Mouse (Mus musculus) c-Kit-positive CD71-positive TER-119-negative erythroid progenitor cells, embryonic 14.5 days (primary cell): ENCODE measurements around the gene Tnrc6a.
"Not testable (repeated sequence)": the region's sequence is repeated elsewhere in the genome, so short reads cannot be mapped to it uniquely, and the experiment has no call there.

ENCODE experiments used
- DNase-seq: peaks from one replicate; pipeline ENCODE4 v3.0.0-alpha.2; 2013; ENCODE audit warnings: low read depth

Tnrc6a gene

DNA sequence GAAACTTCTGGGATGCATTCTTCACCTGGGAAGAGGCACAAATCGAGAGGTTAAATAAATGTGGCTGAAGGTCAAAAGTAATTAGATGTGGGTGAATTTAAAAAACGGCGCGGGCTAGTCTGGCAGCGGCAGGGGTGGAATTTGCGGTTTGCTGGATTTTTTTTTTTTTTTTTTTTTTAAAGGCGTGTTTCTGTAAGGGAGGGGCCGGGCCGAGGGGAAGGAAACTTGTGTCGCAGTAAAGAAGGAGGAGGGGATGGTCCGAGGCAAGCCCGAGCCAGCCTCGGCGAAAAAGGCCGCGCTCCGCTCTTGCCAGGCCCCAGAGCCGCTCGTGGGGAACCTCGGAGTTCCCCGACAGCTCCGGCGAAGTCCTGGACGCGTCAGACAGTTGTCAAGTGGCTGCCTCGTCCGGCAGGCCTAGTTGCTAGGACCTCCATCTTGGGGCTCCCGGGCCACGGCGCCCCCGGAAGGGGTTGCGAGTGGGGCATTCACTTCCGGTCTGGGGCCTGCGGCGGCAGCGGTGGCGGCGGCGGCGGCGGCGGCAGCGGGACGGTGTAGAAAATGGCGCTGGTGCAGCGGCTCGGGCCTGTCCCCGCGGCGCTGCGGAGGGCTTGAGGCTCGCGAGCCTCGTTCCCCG, at the start of gene Tnrc6a:
TSS of gene Tnrc6a (plus strand) at position 221 of the 634 bp plus-strand sequence.
- DNase-seq = peak; percentile 77

DNA sequence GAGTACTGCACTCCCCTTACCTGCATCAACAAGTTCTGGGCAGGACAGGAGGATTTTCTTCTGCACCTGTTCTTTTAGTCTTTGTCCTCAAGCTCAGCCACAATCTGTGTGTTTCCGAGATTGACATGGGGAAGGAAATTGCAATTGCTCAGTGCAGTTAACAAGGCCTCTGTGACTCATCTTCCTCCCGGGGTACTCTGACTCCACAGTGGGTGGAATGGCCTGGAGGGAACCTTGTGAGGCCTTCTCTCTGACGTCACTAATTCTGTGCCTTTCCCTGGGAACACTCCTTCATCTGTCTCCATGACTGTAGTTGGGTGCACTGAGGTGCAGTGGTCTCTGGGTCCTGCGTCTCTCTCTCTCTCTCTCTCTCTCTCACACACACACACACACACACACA, 41.4 kb upstream of the Tnrc6a start:
- no peak for DNase-seq

DNA sequence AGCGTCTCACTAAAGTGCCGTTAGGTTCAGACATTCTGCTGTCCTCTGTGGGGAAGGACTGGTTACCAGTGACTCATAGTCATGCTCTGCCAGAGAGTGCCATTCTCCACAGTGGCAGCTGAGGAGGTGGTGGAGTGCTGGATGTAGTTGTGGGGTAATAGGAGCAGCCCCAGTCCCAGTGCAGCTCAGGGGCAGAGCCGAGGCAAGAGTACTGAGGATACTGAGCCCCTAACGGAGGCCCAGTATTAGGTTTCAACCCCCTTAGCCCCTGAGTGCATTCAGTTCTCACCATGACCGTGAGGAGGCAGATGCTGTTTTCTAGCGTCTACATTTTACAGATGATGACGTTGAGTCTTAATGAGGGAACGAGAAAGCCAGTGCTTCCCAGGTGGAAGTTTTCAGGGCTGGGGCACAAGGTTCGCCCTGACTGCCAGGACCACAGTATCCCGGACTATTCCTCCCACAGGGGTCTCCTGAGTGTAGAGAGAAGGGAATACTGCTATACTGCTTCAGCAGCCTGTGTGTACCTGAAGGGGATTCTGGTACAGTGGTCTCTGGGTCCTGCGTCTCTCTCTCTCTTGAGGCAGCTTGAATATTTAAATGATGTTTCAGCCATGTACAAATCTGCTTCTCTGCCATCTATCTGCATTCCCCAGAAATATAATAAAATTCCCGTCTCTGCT, 40.1 kb upstream of the Tnrc6a start:
- DNase-seq = no peak

DNA sequence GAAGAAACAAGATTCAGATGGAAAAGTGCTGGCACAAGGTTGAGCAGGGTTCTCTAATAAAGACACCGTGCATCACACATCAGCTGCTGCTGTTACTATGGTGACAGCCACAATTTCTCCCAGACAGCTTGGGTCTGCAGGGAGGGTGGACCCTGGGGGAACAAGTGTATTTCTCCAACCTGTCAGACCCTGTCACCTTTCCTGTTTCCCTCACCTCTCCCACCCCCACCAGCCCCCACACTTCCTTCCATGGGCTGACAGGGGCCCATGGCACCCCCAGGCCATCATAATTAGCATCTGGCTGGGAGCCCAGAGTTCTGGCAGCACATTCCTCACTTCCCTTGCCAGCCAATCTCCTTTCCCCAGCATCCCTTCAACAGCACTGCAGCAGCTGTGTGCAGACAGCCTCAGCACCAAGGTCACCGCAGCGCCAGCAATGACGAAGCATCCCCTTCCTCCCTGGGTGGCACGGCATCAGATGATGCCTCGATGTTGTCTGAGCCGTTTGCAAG, 39.4 kb upstream of the Tnrc6a start:
- DNase-seq = no peak

DNA sequence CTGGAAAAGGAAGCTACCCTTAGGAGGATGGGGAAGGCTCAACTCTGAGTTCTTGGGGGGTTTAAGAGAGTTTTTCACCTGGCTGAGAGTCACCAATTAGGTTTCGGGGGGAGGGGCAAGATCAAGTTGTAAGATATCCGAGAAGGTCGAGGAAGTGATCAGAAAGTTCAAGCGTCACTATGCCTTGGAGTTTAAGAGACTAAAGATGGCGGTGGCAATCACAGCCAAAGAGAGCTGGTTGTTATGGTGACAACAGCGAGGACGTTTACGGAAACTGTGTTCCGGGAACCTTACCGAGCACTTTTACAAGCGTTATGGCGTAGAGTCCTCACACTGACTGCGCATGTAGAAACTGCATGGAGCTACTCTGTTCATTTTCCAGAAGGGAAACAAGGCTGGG, 39.0 kb upstream of the Tnrc6a start:
- no peak for DNase-seq

DNA sequence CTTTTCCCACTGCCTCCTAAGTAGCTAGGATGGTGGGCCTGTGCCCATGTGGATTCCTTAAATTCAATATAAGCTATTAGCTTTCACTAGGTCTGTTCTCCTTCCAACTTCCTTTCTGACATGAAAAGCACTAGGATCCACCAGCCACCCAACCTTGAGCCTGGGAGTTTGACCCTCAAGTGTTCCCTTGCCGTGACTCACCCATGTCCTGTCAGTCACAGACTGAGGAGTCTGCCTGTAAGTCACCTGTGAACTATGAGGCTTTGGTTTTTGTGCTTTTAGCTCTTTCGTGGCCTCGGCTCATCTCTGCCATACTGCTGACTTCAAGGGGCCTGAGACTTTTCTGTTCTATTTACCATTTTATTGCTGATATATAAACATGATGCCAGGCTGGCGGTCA, 34.8 kb upstream of the Tnrc6a start:
- no peak for DNase-seq

DNA sequence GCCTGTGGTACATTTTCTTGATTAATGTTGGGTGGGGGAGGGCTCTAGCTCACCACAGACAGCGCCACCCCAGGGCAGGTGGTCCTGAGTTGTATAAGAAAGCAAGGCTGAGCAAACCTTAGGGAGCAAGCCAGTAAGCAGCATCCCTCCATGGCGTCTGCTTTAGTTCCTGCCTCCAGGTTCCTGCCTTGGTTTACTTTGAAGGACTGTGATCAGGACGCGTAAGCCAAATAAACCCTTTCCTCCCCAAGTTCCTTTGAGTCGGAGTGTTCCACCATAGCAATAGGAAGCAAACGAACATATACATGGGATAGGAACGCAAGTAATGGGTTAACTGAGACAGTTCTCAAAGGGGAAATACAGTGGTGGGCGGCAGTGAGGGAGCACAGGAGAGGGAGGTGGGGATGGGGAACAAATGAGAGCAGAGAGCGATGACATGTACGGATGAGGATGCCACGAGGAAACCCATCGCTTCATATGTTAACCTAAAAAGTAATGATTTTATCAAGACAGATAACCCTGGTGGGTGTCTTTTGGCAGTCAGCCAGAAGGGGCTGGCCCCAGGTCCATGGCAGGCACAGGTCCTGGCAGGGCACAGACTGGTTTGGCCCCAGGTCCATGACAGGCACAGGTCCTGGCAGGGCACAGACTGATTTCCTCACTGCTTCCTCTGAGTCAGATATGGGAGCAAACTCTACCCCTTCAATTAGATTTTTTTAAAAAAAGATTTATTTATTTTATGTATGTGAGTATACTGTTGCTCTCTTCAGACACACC, 27.2 kb upstream of the Tnrc6a start:
- DNase-seq = no peak

DNA sequence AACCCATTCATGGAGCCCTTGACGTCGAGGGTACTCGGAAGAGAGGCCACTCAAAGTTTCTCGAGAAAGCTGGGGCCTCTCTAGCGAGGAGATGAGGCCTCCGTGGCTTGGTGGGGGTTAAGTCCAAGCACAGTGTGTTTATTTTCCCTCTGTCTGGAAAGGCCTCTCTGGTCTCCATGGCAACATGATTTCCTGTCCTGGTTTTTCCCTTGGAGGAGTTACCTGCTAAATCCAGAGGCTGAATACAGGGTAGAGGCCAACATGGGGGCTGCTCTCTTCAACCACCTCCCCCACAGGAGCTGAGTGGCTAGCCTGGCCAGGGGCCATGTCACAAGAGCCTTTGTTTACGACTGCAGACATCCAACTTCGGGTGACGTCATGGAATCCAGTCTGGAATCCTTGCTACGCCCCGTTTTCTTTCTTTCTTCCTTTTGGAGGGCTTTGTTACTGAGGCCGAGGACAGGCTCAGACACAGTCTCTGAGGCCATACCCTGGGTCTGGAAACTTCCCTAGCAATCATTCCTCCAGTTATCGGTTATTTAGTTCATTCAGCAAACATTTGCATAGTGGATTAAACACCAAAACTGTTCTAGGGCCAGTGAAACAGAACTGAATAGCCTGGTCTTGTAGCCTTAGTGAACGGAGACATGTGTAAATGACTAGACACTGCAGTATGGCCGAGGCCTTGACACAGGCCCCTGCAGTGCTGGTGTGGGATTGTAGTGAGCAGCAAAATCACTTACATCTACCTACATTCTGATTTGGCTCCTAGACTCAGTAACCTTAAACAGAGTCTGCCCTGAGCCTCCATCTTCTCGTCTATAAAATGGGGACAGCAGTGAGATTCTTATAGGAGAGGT, 25.6 kb upstream of the Tnrc6a start:
- DNase-seq = no peak

DNA sequence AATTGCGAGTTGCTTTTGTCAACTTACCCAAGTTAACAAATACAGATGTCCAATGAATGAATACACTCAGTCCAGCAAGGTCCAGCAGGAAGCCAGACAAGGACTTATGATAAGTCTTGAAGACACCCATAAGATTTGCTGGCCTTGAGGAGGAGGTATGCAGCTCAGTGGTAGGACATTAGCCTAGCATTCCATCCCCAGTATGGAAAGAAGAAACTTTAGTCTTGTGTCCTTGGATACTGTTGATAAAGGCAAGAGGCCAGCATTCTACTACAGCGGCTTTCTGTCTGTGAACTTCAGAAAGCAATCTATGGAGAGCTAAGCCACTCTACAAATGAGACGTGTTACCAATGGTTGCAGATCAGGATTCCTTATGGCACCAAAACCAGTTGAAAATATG, 22.4 kb upstream of the Tnrc6a start:
- no peak for DNase-seq

DNA sequence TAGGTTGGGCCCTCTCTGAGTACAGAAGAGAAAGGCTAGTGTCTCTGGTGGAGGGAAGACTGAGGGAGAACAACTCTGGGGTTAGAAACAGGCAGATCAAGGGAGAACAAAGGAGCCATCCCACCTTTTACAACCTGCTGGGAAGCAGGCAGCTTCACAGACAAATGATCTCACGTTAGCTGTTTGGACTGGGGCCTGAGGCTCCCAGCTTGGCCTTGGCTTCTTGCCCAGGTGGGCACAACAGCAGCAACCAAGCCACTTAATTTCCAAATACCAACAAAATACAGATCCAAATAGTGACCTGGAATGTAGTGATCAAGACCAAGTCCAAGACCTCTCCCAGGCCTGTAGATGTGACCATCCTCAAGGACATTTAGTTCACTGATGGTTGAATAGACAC, 18.3 kb upstream of the Tnrc6a start:
- not testable (repeated sequence) for DNase-seq

DNA sequence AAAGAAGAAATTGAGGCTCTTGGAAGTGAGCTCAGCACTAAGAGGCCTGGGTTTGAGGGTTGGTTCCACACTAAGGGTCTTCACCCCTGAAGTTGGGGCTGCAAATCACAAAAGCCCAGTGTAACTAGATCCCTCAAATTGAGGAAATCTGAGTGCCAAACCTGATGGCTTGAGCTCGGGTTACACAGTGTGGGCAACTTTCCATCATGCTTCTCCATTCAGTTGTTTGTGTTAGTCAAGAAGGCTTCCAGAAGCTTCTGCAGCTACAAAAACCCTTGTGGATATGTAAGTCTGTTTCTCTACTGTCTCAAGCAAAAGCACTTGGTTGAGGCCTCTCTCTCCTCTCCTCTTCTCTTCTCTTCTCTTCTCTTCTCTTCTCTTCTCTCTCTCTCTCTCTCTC, 17.8 kb upstream of the Tnrc6a start:
- DNase-seq = no peak

DNA sequence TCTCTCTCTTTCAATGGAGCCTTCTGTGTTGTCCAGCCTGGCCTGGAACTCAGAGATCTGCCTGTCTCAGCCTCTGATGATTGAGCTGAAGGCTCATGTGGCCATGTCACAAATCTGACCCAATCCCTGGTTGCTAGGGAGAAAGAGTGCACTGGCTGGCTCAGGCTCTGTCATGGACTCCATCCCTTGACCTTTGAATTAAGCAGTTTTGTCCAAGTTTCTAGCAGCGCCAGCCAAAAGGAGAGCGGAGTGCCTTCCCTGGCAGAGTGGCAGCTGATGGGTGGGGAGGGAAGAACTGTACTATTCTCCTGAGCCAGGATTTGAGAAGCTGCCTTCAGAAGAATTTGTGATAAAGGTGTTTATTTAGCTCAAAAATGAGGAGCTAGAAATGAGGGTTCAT, 17.4 kb upstream of the Tnrc6a start:
- DNase-seq = no peak

DNA sequence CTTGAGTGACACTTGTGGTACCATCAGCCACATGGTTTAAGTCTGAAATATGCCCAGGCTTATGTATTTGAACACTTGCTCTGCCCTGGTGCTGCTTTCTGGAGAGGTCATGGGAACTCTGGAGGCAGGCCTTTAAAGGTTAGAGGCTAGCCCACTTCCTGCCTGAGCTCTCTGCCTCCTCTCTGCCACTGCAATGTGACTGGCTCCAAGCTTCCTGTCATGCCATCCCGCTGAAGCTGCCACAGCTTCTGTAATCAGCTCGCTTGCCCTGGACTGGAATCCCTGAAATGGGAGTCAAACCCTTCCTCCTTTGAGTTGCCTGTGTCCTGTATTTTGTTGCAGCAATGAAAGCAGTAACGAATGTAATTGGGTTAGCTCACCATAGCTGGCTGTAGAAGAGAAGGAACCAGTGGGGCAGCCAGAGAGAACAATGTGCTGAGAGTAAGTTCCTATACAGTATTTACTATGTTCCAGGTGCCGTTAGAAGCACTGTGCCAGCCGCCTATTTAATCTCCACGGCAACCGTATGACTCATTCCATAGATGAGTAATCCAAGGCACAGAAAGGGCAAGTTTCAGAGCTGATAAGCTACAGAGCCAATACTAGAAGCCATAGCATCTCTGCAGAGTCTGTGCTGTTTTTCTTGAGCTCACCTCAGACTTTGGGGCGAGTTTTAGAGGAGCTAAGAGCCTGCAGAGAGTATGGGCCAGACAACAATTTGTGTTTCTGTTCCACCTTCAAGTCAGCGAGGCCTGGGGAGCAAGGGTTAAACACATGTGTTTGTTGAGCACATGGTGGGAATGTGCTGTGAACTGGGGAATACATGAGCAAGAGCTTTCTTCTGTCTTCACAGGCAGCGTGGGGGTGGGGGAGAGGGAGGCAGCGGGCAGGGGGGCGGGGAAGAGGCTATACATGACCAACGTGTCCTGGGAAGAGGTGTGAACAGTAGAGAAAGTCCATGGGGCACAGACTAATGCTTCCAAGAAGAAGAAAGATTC, 15.3 kb upstream of the Tnrc6a start:
- DNase-seq = peak; percentile 50

DNA sequence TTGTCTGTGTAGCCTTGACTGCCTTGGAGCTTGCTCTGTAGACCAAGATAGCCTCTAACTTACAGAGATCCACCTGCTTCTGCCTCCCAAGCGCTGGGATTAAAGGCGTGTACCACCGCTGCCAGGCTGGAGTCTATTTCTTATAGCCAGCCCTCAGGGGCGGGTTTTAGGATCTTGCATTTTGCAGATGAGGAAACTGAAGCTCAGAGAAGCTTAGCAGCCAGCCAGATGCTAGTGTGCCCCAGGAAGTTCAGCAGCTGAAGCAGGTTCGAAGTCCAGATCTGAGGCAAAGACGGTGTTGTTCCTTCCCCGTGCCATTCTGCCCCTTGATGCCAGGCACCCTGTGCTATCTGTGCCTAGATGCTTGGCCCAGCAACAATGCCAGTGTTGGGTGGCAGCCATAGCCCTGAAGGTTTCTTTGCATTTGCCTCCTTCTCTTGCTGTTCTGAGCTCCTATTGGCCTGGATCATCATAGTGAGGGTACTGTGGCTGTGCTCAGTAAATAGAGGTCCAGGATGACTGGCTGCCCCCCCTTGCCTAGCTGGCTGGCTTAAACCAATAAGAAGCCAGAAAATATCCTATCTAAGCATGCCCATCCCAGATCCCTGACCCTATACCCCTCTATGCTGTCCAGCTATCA, 14.2 kb upstream of the Tnrc6a start:
- DNase-seq = no peak

DNA sequence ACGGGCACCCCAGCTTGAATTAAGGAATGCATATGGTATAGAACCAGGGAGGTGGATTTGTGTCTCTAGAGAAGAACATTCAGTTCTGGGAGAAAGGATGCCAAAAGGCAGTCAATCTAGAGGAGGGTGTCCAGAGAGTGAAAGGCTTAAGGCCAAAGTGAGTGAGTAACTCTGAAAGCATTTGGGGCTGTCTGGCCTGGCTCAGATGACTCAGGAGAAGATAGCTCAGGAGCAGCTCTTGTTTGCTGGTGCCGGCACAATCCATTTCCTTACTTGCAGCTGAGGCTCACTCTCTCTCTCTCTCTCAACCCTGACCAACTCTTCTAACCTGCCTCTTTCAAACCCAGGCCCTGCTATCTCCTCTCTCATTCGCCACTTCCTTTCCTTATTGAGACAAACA, 13.6 kb upstream of the Tnrc6a start:
- DNase-seq = no peak

DNA sequence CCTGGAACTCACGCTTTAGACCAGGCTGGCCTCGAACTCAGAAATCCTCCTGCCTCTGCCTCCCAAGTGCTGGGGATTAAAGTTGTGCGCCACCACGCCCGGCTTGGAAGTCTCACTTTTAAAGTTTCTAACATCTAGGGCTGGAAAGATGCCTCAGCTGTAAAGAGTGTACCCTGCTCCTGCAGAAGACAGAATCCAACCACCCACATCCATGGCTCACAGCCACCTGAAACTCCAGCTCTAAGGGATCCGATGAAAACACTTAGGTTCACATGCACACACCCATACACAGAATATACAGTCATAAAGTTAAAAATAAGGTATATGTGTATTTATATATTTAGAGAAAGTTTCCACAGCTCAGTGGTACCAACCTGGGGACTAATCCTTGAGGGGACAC, 10.1 kb upstream of the Tnrc6a start:
- no peak for DNase-seq

DNA sequence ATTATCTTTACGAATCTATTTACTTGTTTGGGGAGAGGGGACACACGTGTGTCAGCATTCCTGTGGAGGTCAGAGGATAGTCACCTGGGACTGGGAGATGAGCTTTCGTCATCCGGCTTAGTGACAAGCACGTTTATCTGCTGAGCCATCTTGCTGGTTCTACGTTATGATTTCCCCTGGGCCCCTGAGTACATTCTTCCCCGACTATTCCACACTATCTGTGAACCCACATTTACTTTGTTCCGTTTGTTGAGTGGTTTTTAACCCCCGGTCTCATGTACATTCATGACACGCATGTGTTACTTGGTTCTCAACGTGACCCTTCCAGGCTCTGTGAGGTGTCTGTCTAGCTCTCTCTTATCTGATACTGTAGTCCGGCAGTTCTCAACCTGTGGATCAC, 6.9 kb upstream of the Tnrc6a start:
- peak; percentile 27 for DNase-seq

DNA sequence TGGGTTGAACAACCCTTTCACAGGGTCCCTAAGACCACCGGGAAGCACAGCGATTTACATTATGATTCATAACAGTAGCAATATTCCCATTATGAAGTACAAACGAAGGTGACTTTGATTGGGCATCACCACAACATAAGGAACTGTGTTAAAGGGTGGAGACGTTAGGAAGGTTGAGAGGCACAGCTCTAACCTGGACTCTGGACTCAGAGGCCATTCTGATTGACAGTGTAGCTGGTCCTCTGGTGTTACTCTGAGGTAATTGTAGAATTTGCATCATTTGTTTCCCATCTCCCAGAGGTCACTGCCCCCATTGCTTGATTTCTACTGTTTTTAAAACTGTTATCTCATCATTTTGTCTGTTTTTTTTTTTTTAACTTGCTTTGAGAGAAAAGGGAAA, 6.5 kb upstream of the Tnrc6a start:
- DNase-seq = no peak

DNA sequence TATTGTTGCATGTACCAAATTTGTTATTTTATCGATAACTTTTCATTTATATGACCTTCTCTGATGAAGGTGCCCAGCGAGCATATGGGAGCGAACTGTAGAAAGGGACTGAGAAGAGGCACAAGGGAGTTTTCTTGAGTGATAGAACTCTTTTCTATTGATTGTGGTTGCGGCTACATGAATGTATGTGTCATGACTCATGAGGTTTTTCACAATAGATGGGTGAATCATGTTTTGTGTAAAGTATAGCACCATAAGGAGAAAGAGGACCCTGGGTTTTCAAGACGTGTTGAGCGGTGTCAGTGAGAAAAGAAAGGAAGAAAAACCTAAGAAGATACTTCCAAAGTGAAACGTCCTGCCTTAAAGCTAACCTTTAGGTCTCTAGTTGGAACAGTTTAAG, 3.2 kb upstream of the Tnrc6a start:
- no peak for DNase-seq

DNA sequence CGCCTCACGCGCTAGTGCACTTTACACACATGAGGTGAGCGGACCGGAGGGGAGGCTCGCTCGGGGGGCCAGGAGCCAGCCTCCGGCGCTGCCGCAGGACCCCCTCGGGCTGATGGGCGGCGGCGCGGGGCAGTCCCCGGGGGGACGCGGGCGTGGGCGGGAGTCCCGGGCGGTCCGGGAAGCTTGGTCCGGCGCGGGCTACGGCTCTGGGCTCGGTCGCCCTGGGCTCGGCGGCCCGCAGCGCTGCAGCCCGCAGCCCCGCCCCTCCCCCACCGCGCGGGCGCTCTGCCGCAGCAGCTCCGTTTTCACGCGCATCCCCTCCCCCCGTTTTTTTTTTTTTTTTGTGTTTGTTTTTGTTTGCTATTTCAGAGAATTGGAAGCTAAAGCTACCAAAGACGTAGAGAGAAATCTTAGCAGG, 623 bp downstream of the Tnrc6a start:
- no peak for DNase-seq
